Mouse (Mus musculus) CD8-positive naive resting alpha-beta T cell, adult 2 months (primary cell): Measurements from ENCODE around the gene Trim34a.
A peak's percentile ranks its signal among the peaks of the same experiment; 100 is the strongest.
"Not testable (repeated sequence)": the region's sequence is repeated elsewhere in the genome, so short reads cannot be mapped to it uniquely, and the experiment has no call there.

Source experiments
- DNase-seq, 2 experiments: peaks; one replicate each; pipeline ENCODE4 v3.0.0; 2022; ENCODE audit warnings: low read depth in 2 of 2, low spot score in 2 of 2

The Trim34a gene

GRCm38 (mm10) chr7:104244287-104245181, at the start of gene Trim34a:
Gene Trim34a, plus strand, starts transcription at chr7:104244457.
- peak; percentile 63 to 75 for DNase-seq

- no peak for DNase-seq
These were observed 48.4 kb upstream of the Trim34a start, which contains the start of gene Olfr649 for GRCm38 (mm10) chr7:104195885-104196284. Gene Olfr649, minus strand, starts transcription at chr7:104195985.

- DNase-seq: peak; percentile 51 to 53
These were observed 44.4 kb upstream of the Trim34a start for GRCm38 (mm10) chr7:104199822-104200221.

GRCm38 (mm10) chr7:104206197-104206596, 38.1 kb upstream of the Trim34a start:
- no peak for DNase-seq

- no peak for DNase-seq
These were observed 28.2 kb upstream of the Trim34a start for GRCm38 (mm10) chr7:104216011-104216535.

- DNase-seq: no peak
These were observed 26.4 kb upstream of the Trim34a start for GRCm38 (mm10) chr7:104217881-104218280.

GRCm38 (mm10) chr7:104218701-104219569, 25.3 kb upstream of the Trim34a start, which contains the start of gene Trim6:
Gene Trim6, plus strand, starts transcription at chr7:104218793.
- DNase-seq: peak in 1 of 2 experiments; percentile 7

- DNase-seq: peak; percentile 25 to 43
These were observed 13.1 kb upstream of the Trim34a start for GRCm38 (mm10) chr7:104231203-104231602.

GRCm38 (mm10) chr7:104240857-104241256, 3.4 kb upstream of the Trim34a start:
- DNase-seq: no peak

- DNase-seq: no peak
These were observed 641 bp upstream of the Trim34a start for GRCm38 (mm10) chr7:104243616-104244015.

- DNase-seq: not testable (repeated sequence)
These were observed 16.1 kb downstream of the Trim34a start for GRCm38 (mm10) chr7:104260380-104260779.

- not testable (repeated sequence) for DNase-seq
These were observed 21.1 kb downstream of the Trim34a start for GRCm38 (mm10) chr7:104265335-104265734.

GRCm38 (mm10) chr7:104279361-104279760, 35.1 kb downstream of the Trim34a start:
- DNase-seq: not testable (repeated sequence)

GRCm38 (mm10) chr7:104287576-104288443, 43.6 kb downstream of the Trim34a start, which contains the start of gene Trim5:
Gene Trim5, minus strand, starts transcription at chr7:104288094.
- DNase-seq: peak in 1 of 2 experiments; percentile 21

- DNase-seq: no peak
These were observed 46.4 kb downstream of the Trim34a start for GRCm38 (mm10) chr7:104290641-104291040.

- DNase-seq: peak in 1 of 2 experiments; percentile 25
These were observed 47.6 kb downstream of the Trim34a start for GRCm38 (mm10) chr7:104291638-104292400.
